Mouse (Mus musculus): ENCODE data around the gene Chrna9.
"Not testable (repeated sequence)": the region's sequence is repeated elsewhere in the genome, so short reads cannot be mapped to it uniquely, and the experiment has no call there.

The Chrna9 gene

DNA sequence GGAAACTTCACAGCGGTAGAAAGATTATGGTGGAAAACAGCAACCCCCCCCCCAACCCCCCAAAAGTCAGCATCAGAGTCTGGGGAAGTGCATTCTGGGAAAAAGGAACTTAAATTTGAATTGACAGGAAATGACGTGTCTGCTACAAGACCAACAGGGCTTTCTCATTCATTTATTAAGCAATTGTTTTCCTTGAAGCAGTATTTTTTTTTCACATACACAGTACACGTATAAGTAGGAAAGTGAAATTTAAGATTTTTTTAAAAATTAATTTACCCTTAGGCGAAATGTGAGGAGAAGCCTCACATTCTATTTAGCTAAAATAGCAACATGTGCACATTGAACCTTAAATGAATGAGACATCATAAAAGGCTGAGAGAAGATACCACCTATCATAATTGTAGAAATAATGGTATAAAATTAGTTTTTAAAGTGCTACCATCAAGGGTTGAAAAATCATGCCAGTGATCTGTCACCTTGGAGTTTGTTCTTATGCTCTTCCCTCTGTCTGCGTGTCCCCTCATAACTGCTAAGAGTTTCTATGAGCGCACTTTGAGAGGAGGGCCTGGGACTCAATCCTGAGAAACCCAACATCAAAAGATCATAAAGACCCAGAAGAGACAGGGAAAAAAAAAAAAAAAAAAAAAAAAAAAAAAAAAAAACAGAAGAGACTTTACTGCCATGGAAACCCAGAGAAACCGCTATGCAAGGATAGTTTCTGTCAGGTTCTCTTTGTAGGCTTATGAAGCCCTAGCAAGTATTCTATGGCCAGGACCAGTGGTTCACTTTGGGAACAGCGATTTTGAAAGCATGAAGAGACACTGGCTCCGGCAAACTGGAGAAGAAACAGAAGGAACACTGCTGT, 21.7 kb downstream of the Chrna9 start:
- no peak for DNase-seq (ENCODE audit: low read depth, low spot score)

DNA sequence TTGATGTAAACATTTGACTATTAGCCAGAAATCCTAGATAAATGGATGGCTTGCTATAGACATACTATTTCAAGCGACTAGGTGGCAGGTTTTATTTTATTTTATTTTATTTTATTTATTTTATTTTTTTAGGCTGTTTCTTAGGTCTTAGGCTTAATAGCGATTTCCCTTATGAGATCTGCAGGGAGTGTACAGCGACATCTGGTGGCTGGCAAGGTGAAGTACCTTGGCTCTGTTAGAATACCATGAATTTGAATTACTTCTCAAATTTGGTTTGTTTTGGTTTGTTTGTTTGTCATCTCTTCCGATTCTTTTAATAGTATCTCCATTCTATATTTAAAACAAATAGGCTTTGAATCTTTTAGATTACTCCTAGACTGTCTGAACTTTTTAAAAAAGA, 23.9 kb downstream of the Chrna9 start:
- peak; percentile 23 for DNase-seq (ENCODE audit: low read depth, low spot score)

DNA sequence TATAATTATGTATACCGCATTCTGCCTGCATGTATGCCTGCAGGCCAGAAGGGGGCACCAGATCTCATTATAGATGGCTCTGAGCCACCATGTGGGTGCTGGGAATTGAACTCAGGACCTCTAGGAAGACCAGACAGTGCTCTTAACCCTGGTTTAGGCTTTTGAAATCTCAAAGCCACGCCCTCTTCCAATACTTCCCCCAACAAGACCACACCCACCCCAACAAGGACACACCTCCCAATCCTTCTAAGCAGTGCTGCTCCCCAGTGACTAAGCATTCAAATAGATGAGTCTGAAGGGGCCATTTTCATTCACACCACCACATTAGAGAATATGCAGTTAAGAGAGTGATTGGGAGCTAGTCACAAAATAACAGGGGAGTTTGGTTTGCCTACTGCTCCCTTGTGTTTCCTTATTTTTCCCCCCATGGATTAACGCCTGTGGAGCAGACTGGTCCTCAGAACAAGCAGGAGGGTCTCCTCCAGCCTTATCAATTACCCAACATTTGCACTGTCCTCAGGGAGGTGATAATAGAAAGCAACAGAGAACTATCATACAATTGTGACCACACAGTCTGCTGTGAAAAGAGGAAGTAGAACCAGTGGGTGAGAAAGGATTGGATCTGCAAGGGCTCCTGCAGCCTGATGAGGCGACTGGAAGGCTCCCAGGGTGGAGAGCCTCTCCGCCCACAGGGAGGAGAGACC, 25.3 kb downstream of the Chrna9 start:
- DNase-seq (ENCODE audit: low read depth, low spot score): no peak

DNA sequence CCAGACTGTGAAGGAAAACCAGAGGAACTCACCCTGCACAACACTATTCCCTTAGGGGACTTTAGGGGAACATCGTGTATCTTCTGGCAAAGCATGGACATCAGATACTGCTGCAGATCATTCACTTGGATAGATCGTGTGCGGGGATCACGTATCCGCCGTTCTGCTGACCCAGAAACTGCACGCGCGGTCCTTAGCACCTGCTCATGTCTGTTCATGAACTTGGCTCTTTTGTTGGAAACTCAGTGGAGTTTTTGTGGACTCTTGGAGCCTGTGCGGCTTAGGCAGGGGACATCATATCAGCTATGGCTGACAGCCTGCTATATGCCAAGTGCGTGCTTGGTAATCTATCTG, 25.9 kb downstream of the Chrna9 start:
- DNase-seq (ENCODE audit: low read depth, low spot score): no peak

DNA sequence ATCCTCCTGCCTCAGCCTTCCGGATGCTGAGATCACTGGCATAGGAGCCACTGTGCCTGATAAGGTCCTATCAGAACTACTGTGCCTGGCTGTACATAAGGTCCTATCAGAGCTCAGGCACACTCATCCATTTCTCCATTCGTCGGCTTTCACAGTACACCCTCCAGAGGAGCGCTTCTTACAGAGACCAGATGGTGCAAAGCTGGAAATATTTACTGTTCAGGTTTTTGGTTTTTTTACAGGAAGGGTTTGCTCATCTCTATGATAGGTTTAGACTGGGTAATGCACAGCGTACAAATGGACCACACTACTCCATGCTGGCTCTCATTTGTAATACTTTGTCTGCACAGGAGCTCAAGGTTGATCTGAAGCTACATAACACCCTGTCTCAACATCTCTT, 28.6 kb downstream of the Chrna9 start:
- no peak for DNase-seq (ENCODE audit: low read depth, low spot score)

DNA sequence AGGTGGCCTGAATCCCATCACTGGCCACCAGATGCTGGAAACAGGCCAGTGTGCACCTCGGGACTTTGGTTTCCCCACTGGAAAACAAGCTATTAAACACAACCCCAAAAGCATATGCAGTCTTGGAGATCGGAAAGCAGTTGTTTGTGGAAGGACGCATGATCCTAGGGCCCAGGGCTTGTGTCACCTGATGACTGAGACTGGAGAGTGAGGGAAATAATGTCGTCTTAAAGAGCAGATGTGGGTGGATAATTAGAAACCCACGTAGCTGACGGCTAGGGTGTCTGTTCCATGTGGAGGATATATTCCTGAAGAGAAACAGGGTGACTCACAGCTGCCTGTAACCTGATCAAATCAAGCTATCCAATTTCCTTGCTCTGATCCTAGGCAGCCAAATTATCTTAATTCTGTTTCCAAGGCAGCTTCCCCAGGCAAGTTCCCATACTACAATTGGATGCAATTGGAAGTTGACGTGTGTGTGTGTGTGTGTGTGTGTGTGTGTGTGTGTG, 31.1 kb downstream of the Chrna9 start:
- DNase-seq (ENCODE audit: low read depth, low spot score): no peak

DNA sequence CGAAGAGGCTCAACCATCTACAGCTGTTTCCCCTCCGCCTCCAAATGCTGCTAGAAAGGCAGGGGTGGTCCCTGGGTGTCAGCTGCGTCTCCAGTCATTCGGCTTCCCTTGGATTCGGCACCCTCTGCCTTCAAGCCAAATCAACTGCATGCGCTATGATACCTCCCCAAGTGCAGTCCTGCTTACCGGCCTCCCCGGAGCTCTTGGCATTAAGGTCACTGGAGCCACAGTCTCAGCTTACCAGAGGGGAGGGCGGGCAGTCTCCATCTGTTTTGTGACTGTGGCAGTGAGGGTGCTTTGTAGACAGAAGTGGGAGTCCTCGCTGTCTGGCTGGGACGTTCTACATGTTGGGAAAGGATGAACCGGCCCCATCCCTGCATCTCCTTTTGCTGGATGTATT, 32.4 kb downstream of the Chrna9 start:
- no peak for DNase-seq (ENCODE audit: low read depth, low spot score)

DNA sequence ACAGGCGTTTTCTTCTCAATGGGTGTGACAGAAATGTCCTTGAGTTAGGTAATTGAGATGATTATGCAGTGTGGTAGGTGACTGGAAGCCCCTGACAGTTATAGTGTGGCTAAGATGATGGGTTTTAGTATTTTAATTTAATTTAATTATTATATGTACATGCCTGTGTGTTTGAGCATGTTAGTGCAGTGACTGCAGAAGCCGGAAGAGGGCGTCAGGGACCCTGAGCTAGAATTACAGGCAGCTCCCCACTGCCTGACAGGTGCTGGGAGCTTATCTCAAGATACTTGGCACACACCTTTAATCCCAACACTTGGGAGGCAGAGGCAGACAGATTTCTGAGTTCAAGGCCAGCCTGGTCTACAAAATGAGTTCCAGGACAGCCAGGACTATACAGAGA, 33.3 kb downstream of the Chrna9 start:
- DNase-seq (ENCODE audit: low read depth, low spot score): no peak

DNA sequence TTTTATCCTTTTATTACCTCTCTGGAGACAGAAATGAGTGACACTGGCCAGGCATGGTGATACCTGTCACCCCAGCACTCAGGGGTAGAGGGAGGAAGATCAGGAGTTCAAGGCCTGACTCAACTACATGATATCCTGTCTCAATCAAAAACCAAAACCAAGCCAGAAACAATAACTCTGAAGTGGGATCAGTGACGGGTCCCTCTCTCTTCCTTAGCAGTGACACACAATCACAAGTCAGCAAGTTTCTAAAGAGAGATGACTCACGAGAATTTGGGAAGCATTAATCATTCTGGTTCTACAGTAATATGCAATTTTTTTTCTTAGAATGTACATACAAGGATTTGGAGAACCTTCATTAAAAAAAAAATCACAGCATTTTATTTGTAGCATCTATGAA, 38.5 kb downstream of the Chrna9 start:
- no peak for DNase-seq (ENCODE audit: low read depth, low spot score)

DNA sequence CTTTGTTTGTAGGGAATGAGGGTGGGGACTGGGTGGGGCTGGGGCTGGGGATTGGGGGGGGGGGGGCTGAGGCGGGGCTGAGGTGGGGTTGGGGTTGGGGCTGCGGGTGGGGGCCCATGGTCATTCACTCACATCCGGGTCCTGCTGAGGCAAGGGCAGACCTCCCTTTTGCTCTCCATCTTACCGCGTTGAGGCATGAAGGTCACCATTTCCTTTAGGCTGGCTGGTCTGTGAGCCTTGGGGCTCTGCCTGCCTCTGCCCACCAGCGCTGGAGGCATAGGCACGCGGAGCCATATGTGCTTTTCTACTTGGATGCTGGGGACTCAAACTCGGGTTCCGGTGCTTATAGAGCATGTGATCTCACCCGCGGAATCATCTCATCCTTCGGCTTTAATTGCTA, 41.0 kb downstream of the Chrna9 start:
- DNase-seq (ENCODE audit: low read depth, low spot score): no peak

DNA sequence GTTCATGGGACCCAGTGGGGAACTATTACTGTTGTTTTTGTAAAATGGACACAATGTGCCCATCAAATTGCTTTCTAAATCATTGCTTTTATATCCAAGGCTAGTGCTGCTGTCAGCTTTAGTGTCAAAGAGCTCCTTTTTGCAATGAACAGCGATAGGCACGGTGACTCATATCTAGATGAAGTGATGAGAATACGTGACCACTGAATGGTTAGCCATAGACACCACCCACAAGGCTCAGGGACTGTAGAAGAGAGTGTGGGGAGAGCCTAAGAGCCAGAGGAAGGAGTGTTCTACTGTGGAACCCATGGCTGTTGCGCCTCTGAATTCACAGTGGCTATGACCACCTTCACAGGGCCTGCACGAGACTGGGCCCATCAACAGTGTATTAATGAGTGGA, 51.7 kb downstream of the Chrna9 start:
- DNase-seq (ENCODE audit: low read depth, low spot score): no peak

DNA sequence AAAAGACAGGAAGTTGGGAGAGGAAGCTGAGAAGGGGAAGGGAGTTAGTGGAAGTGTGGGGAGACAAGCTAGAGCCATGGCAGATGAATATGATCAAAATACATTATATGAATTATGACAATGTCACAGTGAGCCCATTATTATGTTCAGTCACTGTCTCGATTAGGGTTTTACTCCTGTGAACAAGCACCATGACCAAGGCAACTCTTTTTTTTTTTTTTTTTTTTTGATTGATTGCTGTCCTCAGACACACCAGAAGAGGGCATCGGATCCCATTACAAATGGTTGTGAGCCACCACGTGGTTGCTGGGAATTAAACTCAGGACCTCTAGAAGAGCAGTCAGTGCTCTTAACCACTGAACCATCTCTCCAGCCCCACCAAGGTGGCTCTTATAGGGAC, 52.3 kb downstream of the Chrna9 start:
- not testable (repeated sequence) for DNase-seq (ENCODE audit: low read depth, low spot score)

DNA sequence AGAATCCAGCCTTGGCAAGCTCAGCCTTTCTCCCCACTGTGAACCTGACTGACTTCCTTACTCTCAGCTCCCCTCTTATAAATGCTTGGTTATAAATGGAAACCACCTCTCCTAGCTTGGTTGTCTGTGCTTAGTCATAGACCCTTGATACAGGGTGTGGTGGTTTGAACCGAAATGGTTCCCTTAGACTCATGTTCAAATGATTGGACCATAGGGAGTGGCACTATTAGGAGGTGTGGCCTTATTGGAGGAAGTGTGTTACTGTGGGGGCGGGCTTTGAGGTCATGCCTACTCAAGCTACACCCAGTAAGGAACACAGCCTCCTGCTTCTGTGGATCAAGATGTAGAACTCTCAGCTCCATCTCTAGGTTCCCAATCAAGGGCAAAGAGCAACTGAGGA, 56.5 kb downstream of the Chrna9 start:
- no peak for DNase-seq (ENCODE audit: low read depth, low spot score)

DNA sequence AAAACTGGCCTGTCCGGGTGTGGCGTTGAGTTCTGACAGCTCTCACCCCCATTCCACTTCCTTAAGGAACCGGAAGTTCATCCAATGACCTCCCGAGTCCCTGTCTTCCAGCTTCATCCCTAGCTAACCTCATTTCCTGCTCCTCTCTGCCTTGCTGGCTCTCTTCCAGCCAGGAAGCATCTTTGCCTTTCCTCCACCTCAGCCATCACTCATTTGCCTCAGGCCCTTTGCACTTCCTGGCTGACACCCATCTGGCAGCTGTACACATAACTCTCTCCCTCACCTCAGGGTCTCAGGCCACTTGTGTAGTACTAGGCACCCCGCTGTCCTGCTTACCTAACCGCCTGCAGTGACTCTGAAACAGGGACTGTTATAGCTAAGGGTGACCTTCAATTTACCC, 59.9 kb downstream of the Chrna9 start:
- DNase-seq (ENCODE audit: low read depth, low spot score): no peak

DNA sequence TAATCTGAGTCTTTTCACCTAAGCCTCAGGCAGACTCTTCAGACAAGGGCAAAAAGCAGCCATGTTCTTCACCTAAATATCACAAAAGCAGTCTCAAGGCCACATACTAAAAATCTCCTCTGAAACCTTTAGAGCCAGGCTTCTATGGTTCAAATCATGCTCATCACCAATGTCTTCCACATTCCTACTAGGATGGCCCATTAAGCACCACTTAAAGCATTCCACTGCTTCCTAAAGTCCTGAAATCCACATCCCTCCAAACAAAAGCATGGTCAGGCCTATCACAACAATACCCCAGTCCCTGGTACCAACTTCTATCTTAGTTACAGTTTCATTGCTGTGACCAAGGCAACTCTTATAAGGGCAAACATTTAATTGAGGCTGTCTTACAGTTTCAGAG, 63.1 kb downstream of the Chrna9 start:
- DNase-seq (ENCODE audit: low read depth, low spot score): no peak

DNA sequence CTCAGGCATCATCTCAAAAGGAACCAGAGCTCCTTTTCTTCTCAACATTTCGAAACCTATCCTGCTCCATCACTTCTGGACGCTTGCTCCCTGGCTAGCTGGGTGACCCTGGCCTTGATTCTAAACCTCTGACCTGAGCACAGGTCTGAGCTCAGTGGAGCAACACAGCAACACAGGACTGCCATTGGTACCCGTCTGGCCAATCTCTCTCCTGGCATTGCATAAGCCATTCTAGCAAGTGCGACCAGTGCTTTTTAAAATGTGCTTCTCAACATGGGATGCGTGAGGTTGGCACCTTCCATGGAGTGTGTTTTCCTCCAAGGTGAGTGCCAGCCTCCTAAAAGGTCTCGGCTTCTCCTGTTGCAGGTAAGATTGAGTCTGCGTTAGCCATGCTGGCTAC, 64.4 kb downstream of the Chrna9 start:
- DNase-seq (ENCODE audit: low read depth, low spot score): no peak

DNA sequence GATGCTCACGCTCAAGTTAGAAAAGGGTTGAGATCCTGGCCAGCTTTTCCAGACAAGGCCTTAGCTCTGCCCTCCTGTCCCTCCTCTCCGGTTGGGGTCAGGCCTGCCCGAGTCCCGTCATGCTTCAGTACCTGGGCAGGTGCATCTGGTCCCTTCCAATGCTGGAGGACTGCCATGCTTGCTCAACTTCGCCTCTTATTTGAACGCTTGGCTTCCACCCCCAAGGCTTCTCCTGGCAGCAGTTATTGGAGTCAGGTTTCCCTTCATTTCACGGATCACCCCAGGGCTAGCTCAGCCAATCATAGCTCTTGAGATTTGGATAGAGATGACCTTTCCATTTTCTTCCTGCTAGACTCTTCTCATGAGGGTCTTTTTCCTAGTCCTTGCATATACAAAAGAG, 65.4 kb downstream of the Chrna9 start:
- DNase-seq (ENCODE audit: low read depth, low spot score): no peak

DNA sequence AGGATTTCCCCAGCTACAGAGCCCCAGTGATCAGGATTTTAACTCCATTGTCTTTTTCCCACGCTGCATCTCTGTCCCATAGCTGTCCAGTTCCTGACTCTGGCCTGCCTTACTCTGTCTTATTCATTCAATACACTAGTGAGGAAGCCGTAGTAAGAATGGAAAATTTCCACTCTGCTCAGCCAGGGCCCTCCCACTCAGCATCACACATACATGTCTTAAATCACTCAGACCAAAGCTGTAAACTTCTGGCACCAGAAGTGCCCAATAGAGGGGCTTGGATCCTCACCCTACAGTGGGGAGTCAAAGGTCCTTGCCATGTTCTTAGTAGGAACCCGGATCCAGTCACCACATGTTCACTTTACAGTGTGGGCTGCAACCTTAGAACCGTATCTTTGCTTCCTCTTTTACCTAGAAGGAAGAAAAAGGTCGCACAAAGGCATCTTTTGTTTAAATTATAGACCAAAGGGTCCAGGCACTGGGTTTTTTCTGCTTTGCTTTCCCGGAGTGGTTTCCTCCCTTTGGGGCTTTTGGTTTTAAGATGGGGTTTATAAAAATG, 65.9 kb downstream of the Chrna9 start:
- no peak for DNase-seq (ENCODE audit: low read depth, low spot score)

DNA sequence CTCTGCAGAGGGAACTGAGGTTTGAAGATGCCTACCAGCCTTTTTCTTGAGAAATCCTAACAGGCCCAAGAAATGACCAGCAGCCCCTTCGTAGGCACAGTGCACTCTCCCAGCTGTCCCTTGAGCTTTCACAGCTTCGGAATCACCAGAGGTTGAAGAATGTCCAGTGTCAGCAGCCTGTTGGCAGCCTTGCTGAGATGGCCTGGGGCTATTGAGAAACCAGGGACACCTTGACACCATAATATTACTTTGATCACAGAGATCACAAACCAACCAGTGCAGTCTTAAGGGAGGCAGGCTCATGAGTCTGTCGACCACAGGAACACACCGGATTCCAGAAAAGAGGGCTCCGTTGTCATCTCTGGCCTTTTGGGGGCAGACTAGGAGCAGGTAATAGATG, 66.5 kb downstream of the Chrna9 start:
- no peak for DNase-seq (ENCODE audit: low read depth, low spot score)

DNA sequence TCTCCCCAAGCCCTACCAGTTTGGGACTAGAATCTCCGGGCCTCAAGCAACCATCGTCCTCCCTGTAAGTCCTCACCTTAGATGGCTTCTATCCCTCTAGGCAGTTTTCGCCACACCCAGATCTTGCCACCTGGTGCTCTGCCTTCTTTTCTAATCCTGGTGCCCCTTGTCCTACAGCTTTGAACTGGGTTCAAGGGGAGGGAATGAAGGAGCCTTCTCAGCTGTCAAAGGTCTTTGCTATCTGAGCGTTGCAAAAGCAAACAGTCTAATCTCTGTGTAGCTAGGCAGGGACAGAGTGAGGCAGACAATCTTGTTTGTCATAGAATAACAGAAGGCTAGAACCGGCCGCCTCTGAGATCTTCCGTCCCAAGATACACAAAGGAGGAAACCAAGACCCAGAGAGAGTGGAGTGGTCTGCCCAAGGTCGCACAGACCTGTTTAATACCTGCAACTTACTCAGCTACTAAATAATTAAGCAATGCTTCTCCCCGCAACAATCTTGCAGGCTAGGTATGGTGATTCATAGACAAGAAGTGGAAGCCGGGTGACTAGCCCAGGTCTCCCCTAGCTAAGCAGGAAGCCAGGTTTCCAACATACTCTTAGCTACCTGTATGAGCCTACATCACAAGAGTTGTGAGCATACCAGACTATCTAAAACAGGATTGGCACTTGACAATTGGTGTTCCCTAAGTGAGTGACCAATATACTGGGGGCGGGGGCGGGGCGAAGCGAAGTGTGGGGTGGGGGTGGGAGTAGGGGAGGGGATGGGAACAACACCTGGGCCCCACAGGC, 69.6 kb downstream of the Chrna9 start, which contains the start of gene 9130230L23Rik:
Gene 9130230L23Rik (minus strand): TSS at position 152 of the 792 bp plus-strand sequence.
- no peak for DNase-seq (ENCODE audit: low read depth, low spot score)

DNA sequence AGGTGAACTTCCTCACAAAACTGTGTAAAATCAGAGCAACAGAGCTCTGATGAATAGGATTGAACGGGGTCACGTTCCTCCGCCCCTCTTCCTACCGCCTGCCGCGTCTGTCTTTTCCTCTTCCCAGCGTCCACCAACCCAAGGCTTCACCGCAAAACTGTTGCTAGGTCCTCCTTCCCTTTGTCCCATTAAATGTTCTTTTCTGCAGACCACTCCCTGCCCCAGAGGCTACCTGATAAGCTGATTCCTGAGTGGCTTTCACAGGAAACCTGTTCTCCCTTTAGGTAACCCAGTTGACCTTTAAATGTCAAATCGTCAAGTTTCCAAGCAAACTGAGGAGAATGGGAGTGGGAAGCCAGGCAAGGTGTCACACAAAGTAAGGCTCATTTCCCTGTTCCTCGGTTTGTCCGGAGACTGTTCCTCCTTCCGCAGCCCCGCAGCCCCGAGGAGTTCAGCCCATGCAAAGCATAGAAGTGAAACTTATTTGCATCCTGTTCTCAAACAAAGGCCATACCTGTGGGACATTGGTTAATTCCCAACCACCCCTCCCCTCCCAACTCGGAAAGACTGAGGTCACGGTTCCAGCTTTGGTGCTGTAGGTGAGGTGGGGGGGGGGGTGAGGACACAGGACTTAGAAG, 70.4 kb downstream of the Chrna9 start:
- DNase-seq (ENCODE audit: low read depth, low spot score): no peak
